Mouse (Mus musculus): ENCODE data around the gene Lrch4.

- no peak for TF ChIP-seq GATA1 (IDR thresholded peaks at IDR 0.05; ENCODE audit: borderline replicate concordance, low read length)
- TF ChIP-seq FLI1 (IDR thresholded peaks at IDR 0.05; ENCODE audit: low read length) = no peak
Measured at GRCm38 (mm10) chr5:137652474-137652873, 23.6 kb downstream of the Lrch4 start.

All from megakaryocyte, embryonic 14.5 days (primary cell).